Mouse (Mus musculus): ENCODE measurements at regions not wholly inside any gene's neighbourhood (a gene's known extent, or its start where the extent isn't known, plus 50 kb on each side); places are given as distances from the start of the nearest gene placed in this dataset.

DNA sequence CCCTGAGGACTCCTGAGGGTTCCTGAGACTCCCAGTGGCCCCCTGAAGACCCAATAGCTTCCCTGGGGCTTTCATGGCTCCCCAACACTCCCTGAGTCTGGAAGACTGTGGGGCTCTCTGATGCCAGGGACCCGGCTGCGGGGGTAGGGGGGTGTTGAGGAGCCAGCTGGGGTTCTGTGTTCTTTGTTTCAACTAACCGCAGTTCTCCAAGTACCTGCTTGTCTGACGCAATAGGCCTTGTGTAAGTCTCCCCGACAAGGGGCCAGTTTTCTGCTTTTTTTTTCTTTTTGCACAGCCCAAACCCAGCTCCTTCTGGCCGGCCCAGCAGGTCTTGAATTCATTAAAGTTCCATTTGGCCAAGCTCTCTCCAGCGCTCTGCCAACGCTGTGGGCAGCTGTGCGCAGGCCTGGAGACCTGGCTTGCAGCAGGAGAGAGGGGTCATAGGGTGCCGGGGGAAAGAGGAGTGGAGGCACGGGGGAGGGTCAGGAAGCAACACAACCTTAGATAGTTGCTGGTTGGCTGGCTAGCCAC, 544.5 kb upstream of the Adam5 start:
- TF ChIP-seq CTCF (IDR thresholded peaks at IDR 0.05) (no peak), EP300 (IDR thresholded peaks at IDR 0.05) (no peak)

All from lung, postnatal 0 days (tissue).